Mouse (Mus musculus) heart, postnatal 10 days (tissue): ENCODE data around the gene Msx1. TPM values are rescaled to one million over a fixed set of nuclear protein-coding genes. Genes with fewer than 3 reads are reported as not detected.
"Not testable (repeated sequence)": the region's sequence is repeated elsewhere in the genome, so short reads cannot be mapped to it uniquely, and the experiment has no call there.

Source experiments
- DNase-seq, 2 experiments: peaks; one replicate each; pipeline ENCODE4 v3.0.0; 2021
- intact Hi-C: fragments of 180-260 bp; cut with DNase I; formaldehyde crosslinking; loops from one replicate; pipeline ENCODE4 v1.15.1; 2025
- total RNA-seq, 2 experiments: library from RNA; stranded (reverse); gene quantifications; 2 replicates each; pipeline ENCODE4 v1.2.3; 2021

The Msx1 gene
- total RNA-seq: 1 to 10 TPM; 5.8 to 6.2 TPM

- intact Hi-C loops: loop anchor here (5.0 kb wide), 1 partner anchor 213 kb away; the partner anchor contains the start of gene Stx18
Observed at GRCm38 (mm10) chr5:37824461-37824795, at the start of gene Msx1. Gene Msx1, minus strand, starts transcription at chr5:37824583.

GRCm38 (mm10) chr5:37865471-37865870, 41.1 kb upstream of the Msx1 start:
- intact Hi-C loops: no loop called here
- no peak for DNase-seq

More at GRCm38 (mm10) chr5:37824461-37824795, at the start of gene Msx1:
- DNase-seq: peak; percentile 89 to 91

- DNase-seq: no peak
- intact Hi-C loops: no loop called here
Observed at GRCm38 (mm10) chr5:37864309-37864708, 39.9 kb upstream of the Msx1 start.

- intact Hi-C loops: no loop called here
- DNase-seq: no peak
Observed at GRCm38 (mm10) chr5:37860846-37861245, 36.5 kb upstream of the Msx1 start.

- intact Hi-C loops: no loop called here
- no peak for DNase-seq
Observed at GRCm38 (mm10) chr5:37860151-37860721, 35.9 kb upstream of the Msx1 start.

- no peak for DNase-seq
- intact Hi-C loops: no loop called here
Observed at GRCm38 (mm10) chr5:37857763-37858545, 33.6 kb upstream of the Msx1 start.

- DNase-seq: no peak
- intact Hi-C loops: no loop called here
Observed at GRCm38 (mm10) chr5:37856057-37856456, 31.7 kb upstream of the Msx1 start.

- intact Hi-C loops: no loop called here
Observed at GRCm38 (mm10) chr5:37854233-37854632, 29.9 kb upstream of the Msx1 start.

GRCm38 (mm10) chr5:37851305-37851982, 27.1 kb upstream of the Msx1 start:
- intact Hi-C loops: no loop called here
- DNase-seq: no peak

More at GRCm38 (mm10) chr5:37854233-37854632, 29.9 kb upstream of the Msx1 start:
- no peak for DNase-seq

GRCm38 (mm10) chr5:37848991-37849719, 24.8 kb upstream of the Msx1 start:
- intact Hi-C loops: no loop called here
- no peak for DNase-seq

GRCm38 (mm10) chr5:37836267-37836646, 11.9 kb upstream of the Msx1 start:
- no peak for DNase-seq
- intact Hi-C loops: no loop called here

GRCm38 (mm10) chr5:37835590-37836266, 11.3 kb upstream of the Msx1 start:
- DNase-seq: no peak
- intact Hi-C loops: no loop called here

- DNase-seq: no peak
- intact Hi-C loops: no loop called here
Observed at GRCm38 (mm10) chr5:37832766-37833165, 8.4 kb upstream of the Msx1 start.

GRCm38 (mm10) chr5:37832031-37832430, 7.6 kb upstream of the Msx1 start:
- intact Hi-C loops: no loop called here
- no peak for DNase-seq

- intact Hi-C loops: not testable (repeated sequence)
Observed at GRCm38 (mm10) chr5:37830436-37830835, 6.1 kb upstream of the Msx1 start.

GRCm38 (mm10) chr5:37829926-37830325, 5.5 kb upstream of the Msx1 start:
- intact Hi-C loops: no loop called here
- no peak for DNase-seq

More at GRCm38 (mm10) chr5:37830436-37830835, 6.1 kb upstream of the Msx1 start:
- not testable (repeated sequence) for DNase-seq

GRCm38 (mm10) chr5:37829296-37829670, 4.9 kb upstream of the Msx1 start:
- intact Hi-C loops: no loop called here
- no peak for DNase-seq

- intact Hi-C loops: no loop called here
- DNase-seq: peak in 1 of 2 experiments; percentile 17
Observed at GRCm38 (mm10) chr5:37828591-37829295, 4.4 kb upstream of the Msx1 start.

GRCm38 (mm10) chr5:37828001-37828400, 3.6 kb upstream of the Msx1 start:
- no peak for DNase-seq
- intact Hi-C loops: no loop called here

- no peak for DNase-seq
- intact Hi-C loops: no loop called here
Observed at GRCm38 (mm10) chr5:37827626-37827950, 3.2 kb upstream of the Msx1 start.
